ENCODE assay signal across 9 mouse cellular contexts in the genomic region with DNA sequence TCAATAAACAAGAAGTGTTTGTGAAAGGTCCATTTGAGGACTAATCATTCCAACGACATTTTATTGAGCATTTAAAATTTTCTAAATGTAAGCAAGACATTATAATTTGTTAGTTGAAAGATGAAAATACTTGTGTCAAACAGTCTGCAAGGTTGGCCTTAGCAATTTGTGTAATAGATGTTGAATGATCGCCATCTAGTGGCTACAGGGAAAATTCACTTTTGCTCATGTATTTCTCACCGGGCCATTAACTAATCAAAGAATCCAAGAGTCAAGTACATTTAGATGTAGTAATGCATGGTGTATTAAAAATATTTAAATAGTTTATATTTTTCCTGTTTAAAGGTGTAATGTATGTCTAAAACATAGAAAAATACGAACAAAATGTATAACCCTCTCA. TPM values are rescaled to one million over a fixed set of nuclear protein-coding genes. Genes with fewer than 3 reads are reported as not detected.
DNase-seq lines count a peak whose midpoint lies in the region; ATAC-seq and TF ChIP-seq lines count a peak whose summit lies in the region.
"Had no signal": no experiment of that assay in that cellular context is flagged by ENCODE, and none has a peak within 500 bp of the region (broad histone marks: within the 10 kb centered on the region; RNA-seq: fewer than 3 reads in every experiment).

No protein-coding gene starts in this region.

- no peaks in the 10 kb centered on the region for H3K4me1 ChIP-seq in heart, adult 2 months (ENCODE audit: control insufficient read depth, insufficient read depth, low read length)
- no peaks in the 10 kb centered on the region for H3K4me1 ChIP-seq in heart, embryonic 12.5 days (replicated peaks)
- no peaks in the 10 kb centered on the region; the same call in 1 of the 2 replicates for H3K4me1 ChIP-seq in testis, adult 2 months (ENCODE audit: control insufficient read depth, insufficient read depth, low read length)
- no peaks in the 10 kb centered on the region for H3K4me1 ChIP-seq in neural tube, embryonic 14.5 days (ENCODE audit: control insufficient read depth, insufficient read depth, low read length)
- H3K4me1 ChIP-seq: limb, embryonic 12.5 days had no signal

- no peaks in the 10 kb centered on the region for H3K36me3 ChIP-seq in heart, adult 2 months (ENCODE audit: control insufficient read depth, insufficient read depth, low read length)
- H3K36me3 ChIP-seq in heart, embryonic 12.5 days, result no peaks in the 10 kb centered on the region
- H3K36me3 ChIP-seq in testis, adult 2 months (ENCODE audit: control insufficient read depth, insufficient read depth, low read length), result no peaks in the 10 kb centered on the region
- H3K36me3 ChIP-seq in neural tube, embryonic 14.5 days (ENCODE audit: control insufficient read depth, insufficient read depth, low read length), result no peaks in the 10 kb centered on the region
- H3K36me3 ChIP-seq: limb, embryonic 12.5 days had no signal

- no peak for DNase-seq in heart, adult 2 months
- DNase-seq in testis, postnatal 10 days (ENCODE audit: low spot score), result no peak
- peak; percentile 8 to 41 for DNase-seq in cerebellum, postnatal 36 days
- DNase-seq in spleen, adult 18-20 months, result no peak

- TF ChIP-seq EP300 in heart, adult 2 months (IDR thresholded peaks at IDR 0.05; ENCODE audit: insufficient read depth, low read depth, low read length), result no peak

- no peak overlapping the region for H3K4me3 ChIP-seq in heart, adult 2 months
- no peak overlapping the region for H3K4me3 ChIP-seq in heart, embryonic 12.5 days
- H3K4me3 ChIP-seq in testis, adult 2 months (ENCODE audit: control insufficient read depth, low read depth, low read length), result no peak overlapping the region
- H3K4me3 ChIP-seq in neural tube, embryonic 14.5 days (ENCODE audit: low read depth, low read length), result no peak overlapping the region
- H3K4me3 ChIP-seq: limb, embryonic 12.5 days had no signal

- peak; percentile 89 for TF ChIP-seq CTCF in heart, adult 2 months (IDR thresholded peaks at IDR 0.05)
- TF ChIP-seq CTCF in testis, adult 2 months (IDR thresholded peaks at IDR 0.05; ENCODE audit: control insufficient read depth, insufficient read depth, insufficient replicate concordance, low read depth, low read length), result peak; percentile 26; the same call in 1 of the 2 replicates

- no peaks in the 10 kb centered on the region for H3K79me2 ChIP-seq in heart, adult 2 months (replicated peaks; ENCODE audit: control insufficient read depth, insufficient read depth, low read length)

- no peaks in the 10 kb centered on the region for H3K27me3 ChIP-seq in heart, adult 2 months (ENCODE audit: control insufficient read depth, insufficient read depth, low read length)
- no peaks in the 10 kb centered on the region; the same call in none of the 2 replicates for H3K27me3 ChIP-seq in heart, embryonic 12.5 days (replicated peaks)
- H3K27me3 ChIP-seq in testis, adult 2 months (ENCODE audit: control insufficient read depth, insufficient read depth, low read length), result no peaks in the 10 kb centered on the region
- no peaks in the 10 kb centered on the region for H3K27me3 ChIP-seq in neural tube, embryonic 14.5 days (ENCODE audit: control insufficient read depth, insufficient read depth, low read length)
- H3K27me3 ChIP-seq: limb, embryonic 12.5 days had no signal

- no peak overlapping the region for H3K27ac ChIP-seq in heart, adult 2 months
- no peak overlapping the region for H3K27ac ChIP-seq in heart, embryonic 12.5 days (ENCODE audit: poor library complexity, severe bottlenecking)
- H3K27ac ChIP-seq in testis, adult 2 months (ENCODE audit: control insufficient read depth, insufficient read depth, low read depth, low read length), result no peak overlapping the region
- no peak overlapping the region for H3K27ac ChIP-seq in neural tube, embryonic 14.5 days (ENCODE audit: low read depth, low read length)
- H3K27ac ChIP-seq: limb, embryonic 12.5 days had no signal

- H3K9ac ChIP-seq in heart, adult 2 months (ENCODE audit: low read depth, low read length), result no peak overlapping the region
- H3K9ac ChIP-seq in heart, embryonic 12.5 days, result no peak overlapping the region
- no peak overlapping the region for H3K9ac ChIP-seq in neural tube, embryonic 14.5 days (replicated peaks; ENCODE audit: low read depth, low read length)
- H3K9ac ChIP-seq: limb, embryonic 12.5 days had no signal

- no peaks in the 10 kb centered on the region for H3K9me3 ChIP-seq in heart, embryonic 12.5 days (replicated peaks)
- H3K9me3 ChIP-seq in neural tube, embryonic 14.5 days (ENCODE audit: control insufficient read depth, low read length), result no peaks in the 10 kb centered on the region
- H3K9me3 ChIP-seq: limb, embryonic 12.5 days had no signal

- WGBS in heart, adult 2 months, result 2% methylated on average over 4 of the region's 4 CpGs
- WGBS in heart, embryonic 12.5 days, result 5% methylated on average over 4 of the region's 4 CpGs
- 4% methylated on average over 4 of the region's 4 CpGs for WGBS in neural tube, embryonic 14.5 days

- TF ChIP-seq POLR2A in heart, adult 2 months (IDR thresholded peaks at IDR 0.05; ENCODE audit: insufficient read depth, low read depth, low read length), result no peak
- TF ChIP-seq POLR2A in testis, adult 2 months (IDR thresholded peaks at IDR 0.05; ENCODE audit: control insufficient read depth, low read depth, low read length), result no peak

- no peak for ATAC-seq in heart, embryonic 12.5 days (ENCODE audit: insufficient number of reproducible peaks, low FRiP score)
- ATAC-seq in inflammation-experienced regulatory T-cells, adult 6 months, result peak; percentile 79
- peak; percentile 70; the same call in 1 of the 2 replicates for ATAC-seq in neural tube, embryonic 14.5 days (ENCODE audit: low read depth)

- intact Hi-C loops in heart, adult 2 months (cut with DNase I), result loop anchor here (1.0 to 5.0 kb wide), 5 partner anchors 62 to 517 kb away; no protein-coding TSS in a partner anchor

- H3K4me2 ChIP-seq in heart, embryonic 12.5 days, result no peak overlapping the region
- no peak overlapping the region for H3K4me2 ChIP-seq in neural tube, embryonic 14.5 days (ENCODE audit: low read depth, low read length)
- H3K4me2 ChIP-seq: limb, embryonic 12.5 days had no signal

RNA-seq across cellular contexts. Expression of gene Strap, which starts 11.0 kb away (rescaled TPM):
- 10 to 100 TPM; 81.6 to 86.5 TPM for total RNA-seq in heart, adult 2 months (2021)
- 26.3 and 46.6 TPM in 2 replicates for polyA plus RNA-seq in heart, adult 2 months (2012; rRNA removed)
- polyA plus RNA-seq in heart, embryonic 12.5 days (2016; fragmentation: Nextera tagmentation; extraction: Ambion mirVana), result 136 and 138 TPM in 2 replicates
- 77.9 and 81.1 TPM in 2 replicates for polyA plus RNA-seq in testis, adult 2 months (2012; rRNA removed)
- polyA plus RNA-seq in inflammation-experienced regulatory T-cells, adult 6 months (2017; shearing (Covaris generic)), result 10 to 100 TPM; 24.1 to 48.2 (median 29.5) TPM
- polyA plus RNA-seq in neural tube, embryonic 14.5 days (2014; fragmentation: Nextera tagmentation; extraction: Ambion mirVana), result 172 and 190 TPM in 2 replicates

RNA-seq across cellular contexts. Expression of gene Dera, which starts 30.4 kb away (rescaled TPM):
- total RNA-seq in heart, adult 2 months (2021), result 1 to 10 TPM; 4.1 to 4.6 TPM
- polyA plus RNA-seq in heart, adult 2 months (2012; rRNA removed), result 3.0 and 3.8 TPM in 2 replicates
- 62.3 and 63.6 TPM in 2 replicates for polyA plus RNA-seq in heart, embryonic 12.5 days (2016; fragmentation: Nextera tagmentation; extraction: Ambion mirVana)
- 4.3 and 7.5 TPM in 2 replicates for polyA plus RNA-seq in testis, adult 2 months (2012; rRNA removed)
- polyA plus RNA-seq in inflammation-experienced regulatory T-cells, adult 6 months (2017; shearing (Covaris generic)), result 100 to 1,000 TPM in 1 of 3 experiments, 10 to 100 TPM in 2; 77.2 to 126 (median 80.3) TPM
- polyA plus RNA-seq in neural tube, embryonic 14.5 days (2014; fragmentation: Nextera tagmentation; extraction: Ambion mirVana), result 9.4 and 9.8 TPM in 2 replicates

Comparison
In these comparisons a context has a peak if more than half of its experiments do, and no peak if none do; other contexts are left out.
1. DNase-seq: peak in cerebellum, postnatal 36 days (2 of 2); none in heart, adult 2 months (0 of 2), testis, postnatal 10 days (single experiment) and spleen, adult 18-20 months (0 of 2).